Mouse (Mus musculus) midbrain, embryonic 14.5 days (tissue): ENCODE results near the gene Ptma. TPM values are rescaled to one million over a fixed set of nuclear protein-coding genes. Genes with fewer than 3 reads are reported as not detected.
"Not testable (repeated sequence)": the region's sequence is repeated elsewhere in the genome, so short reads cannot be mapped to it uniquely, and the experiment has no call there.

Experiments
- ATAC-seq: fragments of 200-750 bp; cut with Nextera tagmentation; 2 replicates; pipeline ENCODE4 v1.8.0; 2017; ENCODE audit warnings: moderate number of reproducible peaks, moderate library complexity; ENCODE audit not compliant: low FRiP score, low TSS enrichment
- DNase-seq: peaks from one replicate; pipeline ENCODE4 v3.0.0-alpha.2; 2015
- H3K27ac ChIP-seq: fragments of 300-500 bp; sonication (generic); replicated peaks from 2 replicates; pipeline ENCODE4 v1.5.1; 2014; ENCODE audit warnings: mild to moderate bottlenecking, low read depth, low read length, moderate library complexity
- H3K27me3 ChIP-seq: fragments of 300-500 bp; sonication (generic); 2 replicates; pipeline ENCODE4 v1.6.1; 2014; ENCODE audit warnings: low read length, control low read depth, mixed read lengths; ENCODE audit not compliant: control insufficient read depth, insufficient read depth
- H3K36me3 ChIP-seq: fragments of 300-500 bp; sonication (generic); 2 replicates; pipeline ENCODE4 v1.6.1; 2014; ENCODE audit warnings: low read length, control low read depth; ENCODE audit not compliant: control insufficient read depth, insufficient read depth
- H3K4me1 ChIP-seq: fragments of 300-500 bp; sonication (generic); 2 replicates; pipeline ENCODE4 v1.6.1; 2014; ENCODE audit warnings: mild to moderate bottlenecking, antibody characterized with exemption, low read length, control low read depth; ENCODE audit not compliant: control insufficient read depth, insufficient read depth
- H3K4me2 ChIP-seq: fragments of 300-500 bp; sonication (generic); 2 replicates; pipeline ENCODE4 v1.6.1; 2014; ENCODE audit warnings: mild to moderate bottlenecking, low read length, moderate library complexity
- H3K4me3 ChIP-seq: fragments of 300-500 bp; sonication (generic); replicated peaks from 2 replicates; pipeline ENCODE4 v1.5.1; 2014; ENCODE audit warnings: low read depth, low read length
- H3K9ac ChIP-seq: fragments of 300-500 bp; sonication (generic); replicated peaks from 2 replicates; pipeline ENCODE4 v1.6.1; 2014; ENCODE audit warnings: mild to moderate bottlenecking, low read length, moderate library complexity
- H3K9me3 ChIP-seq: fragments of 300-500 bp; sonication (generic); 2 replicates; pipeline ENCODE4 v1.6.1; 2016; ENCODE audit warnings: low read length, control low read depth, mixed read lengths; ENCODE audit not compliant: control insufficient read depth
- WGBS: fragments of 180-500 bp; shearing (Covaris S2); extraction: QIAGEN DNeasy Blood & Tissue Kit; methylation state at CpG from one replicate; pipeline ENCODE4 v1.1.7; 2014; 5-methylcytosine and 5-hydroxymethylcytosine counted together
- polyA plus RNA-seq: library from polyadenylated mRNA; unstranded; fragments of >200 nt; fragmentation: Nextera tagmentation; extraction: Ambion mirVana; gene quantifications from 2 replicates; pipeline ENCODE4 v1.2.1, GENCODE M21; 2014

Gene Ptma
- polyA plus RNA-seq, 1 experiment from 2014 or later: 2,168 TPM

DNA sequence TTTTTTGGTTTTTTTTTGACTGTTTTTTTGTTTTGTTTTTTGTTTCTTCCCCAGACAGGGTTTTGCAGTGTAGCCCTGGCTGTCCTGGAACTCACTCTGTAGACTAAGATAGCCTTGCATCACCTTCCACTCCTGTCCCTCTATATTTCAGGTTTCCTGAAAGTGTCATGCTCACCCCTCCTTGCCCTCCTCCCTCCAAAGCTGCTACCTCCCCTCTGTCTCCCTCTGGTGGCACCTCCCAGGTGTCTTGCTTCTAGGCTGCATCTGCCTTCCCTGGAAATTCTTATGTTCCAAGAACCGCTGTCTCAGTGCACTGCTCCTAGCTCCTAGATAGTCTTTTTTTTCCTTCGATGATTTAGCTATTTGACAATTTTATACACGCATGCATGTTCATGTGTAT, 11.9 kb downstream of the Ptma start:
- no peak overlapping the region for H3K4me3 ChIP-seq
- H3K4me1 ChIP-seq: no peaks in the 10 kb centered on the region
- no peaks in the 10 kb centered on the region for H3K27me3 ChIP-seq
- no peak overlapping the region for H3K9ac ChIP-seq
- peaks cover 26% of the 10 kb centered on the region for H3K36me3 ChIP-seq
- ATAC-seq (no peak), DNase-seq (peak; percentile 15)
- no peak overlapping the region for H3K27ac ChIP-seq
- 74% methylated on average over 3 of the region's 3 CpGs for WGBS
- H3K9me3 ChIP-seq: no peaks in the 10 kb centered on the region
- H3K4me2 ChIP-seq: no peak overlapping the region

DNA sequence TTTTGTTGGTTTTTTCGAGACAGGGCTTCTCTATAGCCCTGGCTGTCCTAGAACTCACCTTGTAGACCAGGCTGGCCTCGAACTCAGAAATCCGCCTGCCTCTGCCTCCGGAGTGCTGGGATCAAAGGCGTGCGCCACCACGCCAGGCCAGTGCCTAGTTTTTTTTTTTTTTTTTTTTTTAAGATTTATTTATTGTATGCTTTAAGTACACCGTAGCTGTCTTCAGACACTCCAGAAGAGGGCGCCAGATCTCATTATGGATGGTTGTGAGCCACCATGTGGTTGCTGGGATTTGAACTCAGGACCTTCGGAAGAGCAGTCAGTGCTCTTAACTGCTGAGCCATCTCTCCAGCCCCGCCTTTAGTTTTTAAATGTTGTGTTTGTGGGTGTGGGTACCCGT, 13.1 kb downstream of the Ptma start:
- H3K27me3 ChIP-seq, H3K9me3 ChIP-seq, H3K4me2 ChIP-seq, H3K4me3 ChIP-seq, DNase-seq, H3K9ac ChIP-seq, H3K27ac ChIP-seq, ATAC-seq, H3K4me1 ChIP-seq: not testable (repeated sequence)
- peaks cover 35% of the 10 kb centered on the region for H3K36me3 ChIP-seq
- WGBS: 88% methylated on average over 12 of the region's 12 CpGs

DNA sequence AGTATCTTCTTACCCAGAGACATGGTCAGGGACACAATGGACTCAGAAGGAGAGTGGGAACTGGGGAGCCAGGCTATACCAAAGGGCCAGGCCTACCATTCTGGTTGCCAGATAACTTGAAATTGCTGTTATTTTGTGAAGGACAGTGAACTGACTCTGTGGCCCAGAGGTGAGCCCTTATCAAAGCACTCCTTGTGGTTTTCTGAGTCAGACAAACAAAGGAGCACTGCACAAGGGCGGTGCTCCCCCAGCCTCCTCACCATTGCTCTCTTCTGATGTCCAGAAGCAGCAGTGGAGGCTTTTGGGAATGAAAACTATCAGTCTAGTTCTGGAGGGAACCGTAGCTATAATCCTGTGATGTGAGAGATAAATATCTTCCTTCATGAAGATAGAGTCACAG, 16.1 kb downstream of the Ptma start:
- DNase-seq: no peak
- Histone ChIP-seq H3K36me3 (peaks cover 54% of the 10 kb centered on the region), H3K27me3 (no peaks in the 10 kb centered on the region), H3K27ac (no peak overlapping the region), H3K4me1 (no peaks in the 10 kb centered on the region), H3K4me3 (no peak overlapping the region), H3K9me3 (no peaks in the 10 kb centered on the region), H3K4me2 (no peak overlapping the region), H3K9ac (no peak overlapping the region)
- 99% methylated on average over 2 of the region's 2 CpGs for WGBS
- ATAC-seq: no peak

DNA sequence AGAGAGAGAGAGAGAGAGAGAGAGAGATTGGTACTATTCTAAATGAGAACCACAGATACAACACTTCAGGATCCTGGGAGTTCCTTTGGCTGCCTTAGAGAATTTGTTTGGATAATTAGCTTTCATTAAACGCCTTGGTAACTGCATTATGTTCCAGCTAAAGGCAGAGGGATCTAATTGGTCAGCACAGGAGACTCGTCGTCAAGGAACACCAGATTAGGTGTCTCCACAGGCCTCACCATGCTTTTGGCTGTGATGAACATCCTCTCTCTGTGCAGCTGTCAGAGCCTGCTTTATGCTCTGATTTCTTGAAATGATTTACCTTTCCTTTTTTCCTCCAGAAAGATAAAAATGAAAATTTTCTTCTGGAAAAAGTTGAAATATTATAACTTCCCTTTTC, 20.3 kb downstream of the Ptma start:
- H3K4me2 ChIP-seq: no peak overlapping the region
- ATAC-seq (no peak), DNase-seq (no peak)
- H3K4me3 ChIP-seq: no peak overlapping the region
- 64% methylated on average over 3 of the region's 3 CpGs for WGBS
- H3K27ac ChIP-seq: no peak overlapping the region
- H3K9me3 ChIP-seq: no peaks in the 10 kb centered on the region
- H3K36me3 ChIP-seq: peaks cover 51% of the 10 kb centered on the region
- H3K9ac ChIP-seq: no peak overlapping the region
- no peaks in the 10 kb centered on the region for H3K27me3 ChIP-seq
- H3K4me1 ChIP-seq: no peaks in the 10 kb centered on the region

DNA sequence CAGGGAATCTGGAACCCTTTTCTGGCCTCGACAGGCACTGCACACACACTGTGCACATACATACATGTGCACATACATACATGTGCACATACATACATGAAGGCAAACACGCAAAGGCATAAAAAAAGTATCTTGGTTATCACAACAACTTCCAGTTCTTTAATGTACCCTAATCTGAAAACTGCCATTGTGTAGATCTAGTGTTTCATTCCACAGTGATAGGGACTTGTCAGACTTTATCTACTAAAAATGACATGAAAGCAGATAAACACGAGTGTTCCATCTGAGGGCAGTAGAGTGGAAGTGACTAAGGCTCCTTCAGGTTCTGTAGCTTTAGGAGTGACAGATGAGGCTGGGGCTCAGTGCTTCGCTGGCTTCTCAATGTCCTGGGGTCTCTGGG, 24.8 kb downstream of the Ptma start:
- Histone ChIP-seq H3K4me1 (no peaks in the 10 kb centered on the region), H3K36me3 (peaks cover 10% of the 10 kb centered on the region), H3K27ac (no peak overlapping the region), H3K4me2 (no peak overlapping the region), H3K9me3 (no peaks in the 10 kb centered on the region), H3K27me3 (no peaks in the 10 kb centered on the region), H3K9ac (no peak overlapping the region), H3K4me3 (no peak overlapping the region)
- DNase-seq (no peak), ATAC-seq (no peak)
- WGBS: 70% methylated on average over 4 of the region's 4 CpGs

DNA sequence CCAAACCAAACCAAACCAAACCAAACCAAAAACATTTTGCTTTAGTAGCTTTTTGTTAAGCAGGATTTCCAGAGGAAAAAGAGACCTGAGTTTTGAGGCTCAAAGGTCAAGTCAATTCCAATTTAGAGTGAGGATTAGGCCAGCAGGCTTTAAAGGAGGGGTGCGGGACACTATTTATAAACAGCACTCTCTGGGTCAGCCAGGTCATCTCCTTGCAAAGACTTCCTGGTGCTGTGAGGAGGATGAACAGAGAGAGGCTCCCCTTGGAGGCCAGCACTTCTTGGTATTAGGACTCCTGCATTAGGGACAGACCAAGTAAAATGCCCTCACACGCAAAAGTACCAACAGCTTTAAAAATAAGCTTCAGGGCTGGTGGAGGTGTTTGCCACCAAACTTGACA, 25.4 kb downstream of the Ptma start:
- 15% methylated on average over 2 of the region's 2 CpGs for WGBS
- Histone ChIP-seq H3K4me2 (no peak overlapping the region), H3K27ac (no peak overlapping the region), H3K9me3 (no peaks in the 10 kb centered on the region), H3K27me3 (no peaks in the 10 kb centered on the region), H3K9ac (no peak overlapping the region), H3K4me3 (no peak overlapping the region), H3K36me3 (peaks cover 10% of the 10 kb centered on the region), H3K4me1 (no peaks in the 10 kb centered on the region)
- DNase-seq (no peak), ATAC-seq (no peak)

DNA sequence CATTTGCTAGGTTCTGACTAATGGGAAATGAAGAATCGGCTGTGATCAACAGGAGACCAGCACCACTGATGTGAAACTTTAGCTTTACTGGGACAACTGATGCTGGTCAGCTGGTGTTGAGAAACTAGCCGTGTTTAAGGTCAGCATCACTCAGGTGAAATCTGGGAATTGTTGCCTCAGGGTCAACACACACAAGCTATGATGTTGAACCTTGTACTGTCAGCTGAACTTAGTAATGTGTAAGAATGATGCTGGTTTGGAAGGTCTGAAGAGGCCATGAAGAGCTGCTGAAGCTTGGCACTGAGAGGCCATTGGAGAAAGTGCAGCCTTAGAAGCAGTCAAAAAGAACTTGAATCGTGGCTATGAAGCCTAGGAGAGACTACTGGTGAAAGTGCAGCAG, 29.1 kb downstream of the Ptma start:
- WGBS: 92% methylated on average over 3 of the region's 3 CpGs

DNA sequence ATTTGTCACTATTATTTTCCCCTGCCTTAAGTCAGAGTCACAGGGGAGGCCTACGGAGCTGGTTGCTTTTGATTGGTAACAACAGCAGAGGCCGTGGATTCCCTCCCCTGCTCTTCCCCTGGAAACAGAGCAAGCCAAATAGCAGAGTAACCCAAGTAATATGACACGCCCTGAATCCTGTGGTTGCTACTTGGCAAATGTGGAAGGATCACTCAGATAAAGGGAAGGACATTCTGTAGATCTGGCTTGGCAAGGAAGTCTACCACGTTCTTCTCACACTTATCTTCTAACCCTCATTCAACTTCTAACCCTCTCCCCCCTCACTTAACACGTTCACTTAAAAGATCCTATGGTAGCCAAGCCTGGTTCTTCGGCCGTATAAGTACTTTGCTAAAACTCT, 31.3 kb downstream of the Ptma start:
- DNase-seq: no peak
- no peak overlapping the region for H3K27ac ChIP-seq
- H3K4me1 ChIP-seq: no peaks in the 10 kb centered on the region
- WGBS: 83% methylated on average over 7 of the region's 7 CpGs
- no peak for ATAC-seq
- H3K9ac ChIP-seq: no peak overlapping the region
- peaks cover 10% of the 10 kb centered on the region for H3K36me3 ChIP-seq
- H3K9me3 ChIP-seq: no peaks in the 10 kb centered on the region
- no peak overlapping the region for H3K4me3 ChIP-seq
- no peaks in the 10 kb centered on the region for H3K27me3 ChIP-seq
- H3K4me2 ChIP-seq: no peak overlapping the region

More for the DNA sequence above, 29.1 kb downstream of the Ptma start:
- ATAC-seq: no peak
- Histone ChIP-seq H3K9me3 (no peaks in the 10 kb centered on the region), H3K9ac (no peak overlapping the region), H3K36me3 (peaks cover 10% of the 10 kb centered on the region), H3K4me3 (no peak overlapping the region), H3K4me1 (no peaks in the 10 kb centered on the region), H3K27ac (no peak overlapping the region), H3K4me2 (no peak overlapping the region), H3K27me3 (no peaks in the 10 kb centered on the region)
- no peak for DNase-seq

DNA sequence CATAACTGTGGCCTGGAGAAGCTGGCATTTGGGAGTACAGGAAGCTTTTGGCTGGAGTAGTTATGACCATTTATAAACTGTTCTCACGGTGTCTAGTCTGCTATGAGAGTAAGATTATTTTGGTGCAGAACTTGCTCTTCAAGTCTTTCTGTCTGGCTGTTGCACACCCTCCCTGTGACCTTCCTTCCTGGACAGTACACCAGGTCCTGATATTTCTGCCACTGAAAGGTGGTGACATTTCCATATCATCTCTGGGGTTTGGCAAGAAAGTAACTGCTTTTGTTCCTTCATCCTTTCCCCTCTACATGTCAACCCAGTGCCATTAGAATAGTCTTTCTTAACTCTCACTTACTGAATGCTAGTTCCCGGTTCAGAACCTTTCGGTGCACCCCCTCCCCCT, 32.7 kb downstream of the Ptma start:
- DNase-seq (no peak), ATAC-seq (no peak)
- H3K9me3 ChIP-seq: no peaks in the 10 kb centered on the region
- H3K27ac ChIP-seq: no peak overlapping the region
- no peaks in the 10 kb centered on the region for H3K4me1 ChIP-seq
- no peak overlapping the region for H3K9ac ChIP-seq
- H3K27me3 ChIP-seq: no peaks in the 10 kb centered on the region
- H3K4me2 ChIP-seq: no peak overlapping the region
- H3K4me3 ChIP-seq: no peak overlapping the region
- H3K36me3 ChIP-seq: peaks cover 22% of the 10 kb centered on the region
- WGBS: 93% methylated on average over 3 of the region's 3 CpGs
